Mouse (Mus musculus): Measurements from ENCODE around the gene Ptk7. TPM values are rescaled to one million over a fixed set of nuclear protein-coding genes. Genes with fewer than 3 reads are reported as not detected.

Ptk7 gene
- total and polyA plus RNA-seq, 3 experiments: 0.11 to 4.8 (median 0.29) TPM

- TF ChIP-seq MAZ (IDR thresholded peaks at IDR 0.05; ENCODE audit: low read depth, low read length) (no peak), MAFK (IDR thresholded peaks at IDR 0.05; ENCODE audit: insufficient replicate concordance, low read length) (no peak), IRF4 (IDR thresholded peaks at IDR 0.05; ENCODE audit: low read depth, low read length) (no peak), NELFE (IDR thresholded peaks at IDR 0.05; ENCODE audit: low read depth, low read length) (no peak), RAD21 (IDR thresholded peaks at IDR 0.05; ENCODE audit: low read depth, low read length) (no peak), MEF2A (IDR thresholded peaks at IDR 0.05; ENCODE audit: borderline replicate concordance, low read depth, low read length) (no peak), PAX5 (IDR thresholded peaks at IDR 0.05; ENCODE audit: low read length) (no peak), ETS1 (conservative IDR thresholded peaks at IDR 0.05; ENCODE audit: low read depth, low read length) (no peak), HCFC1 (IDR thresholded peaks at IDR 0.05; ENCODE audit: low read depth, low read length) (no peak), ZC3H11A (IDR thresholded peaks at IDR 0.05; ENCODE audit: low read depth, low read length) (no peak), ZKSCAN1 (IDR thresholded peaks at IDR 0.05; ENCODE audit: borderline replicate concordance, low read depth, low read length) (no peak), JUN (IDR thresholded peaks at IDR 0.05; ENCODE audit: insufficient read depth, low read depth, low read length) (no peak), RCOR1 (conservative IDR thresholded peaks at IDR 0.05; ENCODE audit: low read depth, low read length) (no peak), USF2 (conservative IDR thresholded peaks at IDR 0.05; ENCODE audit: low read depth, low read length) (no peak)
- H3K9ac ChIP-seq (ENCODE audit: insufficient read depth, low read depth): no peak overlapping the region
- H3K9me3 ChIP-seq (replicated peaks; ENCODE audit: low read length): no peaks in the 10 kb centered on the region
- H3K4me1 ChIP-seq (ENCODE audit: control insufficient read depth in 1 of 2, insufficient read depth in 2 of 2): peaks cover 22 to 45% of the 10 kb centered on the region in 2 experiments
- no peak overlapping the region for H3K4me2 ChIP-seq (ENCODE audit: insufficient read depth, low read depth, poor library complexity, severe bottlenecking)
- peaks cover 20% of the 10 kb centered on the region for H3K79me2 ChIP-seq (replicated peaks; ENCODE audit: control insufficient read depth, extremely low read depth, insufficient read depth, poor library complexity, severe bottlenecking)
- DNase-seq (ENCODE audit: extremely low read depth): no peak
- in situ Hi-C loops (cut with MboI; ENCODE audit: low pct_ligation_motif_present, low pct_unique_long_range_greater_than_20kb, low sequenced_read_pairs) (no loop called here), dilution Hi-C loops (cut with MboI; ENCODE audit: extremely low pct_ligation_motif_present, extremely low pct_unique_long_range_greater_than_20kb, low sequenced_read_pairs) (no loop called here)
- no peak overlapping the region for H3K27ac ChIP-seq (ENCODE audit: insufficient read depth, low read depth)
- H3K36me3 ChIP-seq (replicated peaks in 1 of 2; ENCODE audit: control insufficient read depth in 1 of 2, insufficient read depth in 1 of 2, low read length in 1 of 2): peaks cover 31 to 49% of the 10 kb centered on the region in 2 experiments
- no peaks in the 10 kb centered on the region for H3K27me3 ChIP-seq (replicated peaks)
- H3K4me3 ChIP-seq (replicated peaks in 1 of 3; ENCODE audit: low read depth in 2 of 3, low read length in 2 of 3, poor library complexity in 1 of 3): no peak overlapping the region
Measured at GRCm38 (mm10) chr17:46553469-46553868, 75.8 kb downstream of the Ptk7 start.

- H3K27ac ChIP-seq (ENCODE audit: insufficient read depth, low read depth): no peak overlapping the region; the same call in 1 of the 2 replicates
- peaks cover 22 to 45% of the 10 kb centered on the region in 2 experiments for H3K4me1 ChIP-seq (ENCODE audit: control insufficient read depth in 1 of 2, insufficient read depth in 2 of 2)
- no peaks in the 10 kb centered on the region for H3K9me3 ChIP-seq (replicated peaks; ENCODE audit: low read length)
- peaks cover 20% of the 10 kb centered on the region for H3K79me2 ChIP-seq (replicated peaks; ENCODE audit: control insufficient read depth, extremely low read depth, insufficient read depth, poor library complexity, severe bottlenecking)
- TF ChIP-seq MXI1 (IDR thresholded peaks at IDR 0.05; ENCODE audit: low read depth, low read length) (no peak), ELF1 (IDR thresholded peaks at IDR 0.05; ENCODE audit: low read depth, low read length) (peak; percentile 38), USF1 (IDR thresholded peaks at IDR 0.05; ENCODE audit: low read depth, low read length) (no peak), NELFE (IDR thresholded peaks at IDR 0.05; ENCODE audit: low read depth, low read length) (no peak), CHD2 (IDR thresholded peaks at IDR 0.05; ENCODE audit: low read length) (no peak; the same call in 1 of the 2 replicates), MAX (IDR thresholded peaks at IDR 0.05; ENCODE audit: low read length) (no peak), POLR2A (IDR thresholded peaks at IDR 0.05; ENCODE audit: low read depth, low read length) (no peak)
- in situ Hi-C loops (cut with MboI; ENCODE audit: low pct_ligation_motif_present, low pct_unique_long_range_greater_than_20kb, low sequenced_read_pairs): no loop called here
- no peak overlapping the region for H3K4me3 ChIP-seq (replicated peaks in 1 of 3; ENCODE audit: low read depth in 2 of 3, low read length in 2 of 3, poor library complexity in 1 of 3)
- peak; percentile 84 for DNase-seq (ENCODE audit: extremely low read depth)
- H3K27me3 ChIP-seq (replicated peaks): no peaks in the 10 kb centered on the region
- H3K36me3 ChIP-seq (replicated peaks in 1 of 2; ENCODE audit: control insufficient read depth in 1 of 2, insufficient read depth in 1 of 2, low read length in 1 of 2): peaks cover 33 to 54% of the 10 kb centered on the region in 2 experiments
- dilution Hi-C loops (cut with MboI; ENCODE audit: extremely low pct_ligation_motif_present, extremely low pct_unique_long_range_greater_than_20kb, low sequenced_read_pairs): no loop called here
- no peak overlapping the region for H3K9ac ChIP-seq (ENCODE audit: insufficient read depth, low read depth)
- peak overlapping the region; percentile 44 for H3K4me2 ChIP-seq (ENCODE audit: insufficient read depth, low read depth, poor library complexity, severe bottlenecking)
Measured at GRCm38 (mm10) chr17:46552841-46553423, 76.4 kb downstream of the Ptk7 start.
